Mouse (Mus musculus): ENCODE data around the gene Mapk1ip1l. TPM values are rescaled to one million over a fixed set of nuclear protein-coding genes. Genes with fewer than 3 reads are reported as not detected.

Gene Mapk1ip1l
- total and polyA plus RNA-seq, 3 experiments = 33.8 to 159 (median 59.5) TPM

DNA sequence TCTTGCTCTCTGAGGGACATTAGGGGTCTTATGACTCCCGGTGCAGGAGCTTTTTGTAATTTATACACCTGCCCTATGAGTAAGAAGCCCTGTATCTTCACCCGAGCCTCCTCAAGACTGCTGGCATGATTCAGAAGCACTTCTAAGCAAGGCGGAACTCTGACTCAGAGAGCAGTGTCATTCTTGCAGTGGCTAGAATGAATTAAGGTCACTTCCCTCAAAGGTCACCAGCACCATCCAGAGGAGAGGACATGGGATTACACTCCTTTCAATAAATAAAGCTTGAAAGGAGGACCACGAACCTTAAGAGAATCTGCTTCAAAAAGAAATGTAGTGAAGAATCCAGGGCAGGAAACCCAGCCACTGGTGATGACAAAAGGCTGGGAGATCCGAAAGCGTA, 48.2 kb upstream of the Mapk1ip1l start:
- Histone ChIP-seq H3K4me1 (ENCODE audit: control insufficient read depth in 1 of 2, insufficient read depth in 2 of 2, low read length in 2 of 2) (no peaks in the 10 kb centered on the region), H3K36me3 (ENCODE audit: control insufficient read depth in 1 of 2, insufficient read depth in 2 of 2, low read length in 2 of 2) (peaks cover 0 to 38% of the 10 kb centered on the region in 2 experiments; a peak in 2 of 4 replicates), H3K9me3 (replicated peaks; ENCODE audit: insufficient read depth, low read length) (no peaks in the 10 kb centered on the region), H3K9ac (ENCODE audit: control insufficient read depth, low read depth, low read length, poor library complexity, severe bottlenecking) (no peak overlapping the region), H3K27me3 (ENCODE audit: control insufficient read depth in 1 of 2, insufficient read depth in 2 of 2, low read length in 2 of 2) (no peaks in the 10 kb centered on the region), H3K27ac (ENCODE audit: control insufficient read depth, low read depth, low read length) (no peak overlapping the region), H3K4me3 (ENCODE audit: control insufficient read depth in 1 of 2, insufficient read depth in 1 of 2, low read depth in 2 of 2, low read length in 2 of 2) (no peak overlapping the region), H3K79me2 (ENCODE audit: control insufficient read depth, insufficient read depth, low read length, poor library complexity) (peaks cover 2% of the 10 kb centered on the region; the same call in 1 of the 2 replicates)
- no peak for DNase-seq (ENCODE audit: low read depth, low spot score)
- TF ChIP-seq ETS1 (IDR thresholded peaks at IDR 0.05; ENCODE audit: low read depth, low read length) (no peak), CTCF (IDR thresholded peaks at IDR 0.05 in 2 of 3, conservative IDR thresholded peaks at IDR 0.05 in 1 of 3; ENCODE audit: control insufficient read depth in 1 of 3, insufficient read depth in 1 of 3, low read depth in 2 of 3, low read length in 3 of 3, poor library complexity in 1 of 3, severe bottlenecking in 1 of 3) (peak in 1 of 3 experiments; percentile 4; a peak in 1 of 6 replicates), RAD21 (IDR thresholded peaks at IDR 0.05; ENCODE audit: low read depth, low read length) (peak; percentile 4; the same call in 1 of the 2 replicates)

DNA sequence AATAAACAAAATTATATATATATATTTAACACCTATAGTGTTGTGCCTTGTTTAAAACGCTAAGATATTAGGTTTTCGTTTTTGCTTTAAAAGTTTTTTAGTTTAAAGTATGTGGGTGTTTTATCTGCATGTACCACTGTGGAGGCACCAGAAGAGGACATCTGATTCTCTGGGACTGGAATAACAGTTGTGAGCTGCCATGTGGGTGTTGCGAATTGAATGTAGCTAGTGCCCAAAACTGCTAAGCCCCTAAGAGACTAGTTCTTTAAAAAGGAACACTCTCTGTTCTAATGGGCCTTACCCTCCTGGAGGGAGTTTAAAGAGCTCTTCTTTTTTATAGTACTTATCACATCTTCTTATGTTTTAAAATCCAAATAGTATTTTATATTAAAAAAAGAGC, 33.2 kb upstream of the Mapk1ip1l start:
- Histone ChIP-seq H3K36me3 (ENCODE audit: control insufficient read depth in 1 of 2, insufficient read depth in 2 of 2, low read length in 2 of 2) (peaks cover 2 to 52% of the 10 kb centered on the region in 2 experiments; a peak in 3 of 4 replicates), H3K27ac (ENCODE audit: control insufficient read depth, low read depth, low read length) (no peak overlapping the region)

DNA sequence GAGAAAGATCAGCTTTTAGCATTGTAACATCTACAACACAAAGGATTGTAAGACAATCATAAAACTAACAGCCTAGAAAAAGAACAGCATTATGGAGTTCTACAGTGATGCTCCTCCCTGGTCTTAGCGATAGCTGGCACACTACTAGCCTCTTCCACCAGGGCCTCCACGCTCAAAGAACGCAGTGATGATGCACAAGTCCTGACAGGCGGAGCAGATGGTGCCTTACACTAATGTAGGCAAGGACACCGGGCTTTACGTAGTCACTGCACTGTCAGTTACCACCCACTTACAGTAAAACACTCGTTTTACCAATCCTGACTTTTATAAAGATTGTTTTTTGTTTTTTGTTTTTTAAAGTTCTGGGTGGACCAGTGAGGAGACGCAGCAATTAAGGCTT, 32.2 kb upstream of the Mapk1ip1l start:
- H3K4me3 ChIP-seq (ENCODE audit: control insufficient read depth in 1 of 2, insufficient read depth in 1 of 2, low read depth in 2 of 2, low read length in 2 of 2) = no peak overlapping the region
- no peak overlapping the region for H3K27ac ChIP-seq (ENCODE audit: control insufficient read depth, low read depth, low read length)
- no peaks in the 10 kb centered on the region; the same call in 1 of the 2 replicates for H3K79me2 ChIP-seq (ENCODE audit: control insufficient read depth, insufficient read depth, low read length, poor library complexity)
- no peak for TF ChIP-seq CHD2 (IDR thresholded peaks at IDR 0.05; ENCODE audit: low read length)
- TF ChIP-seq TAL1 (IDR thresholded peaks at IDR 0.05; ENCODE audit: low read length) = no peak
- TF ChIP-seq POLR2A (IDR thresholded peaks at IDR 0.05; ENCODE audit: control insufficient read depth in 1 of 2, insufficient read depth in 1 of 2, low read depth in 1 of 2, low read length in 2 of 2, poor library complexity in 1 of 2) = no peak
- TF ChIP-seq MYC (IDR thresholded peaks at IDR 0.05; ENCODE audit: low read depth, low read length) = no peak
- no peak for TF ChIP-seq GATA1 (IDR thresholded peaks at IDR 0.05; ENCODE audit: low read depth, low read length)
- no peaks in the 10 kb centered on the region for H3K4me1 ChIP-seq (ENCODE audit: control insufficient read depth in 1 of 2, insufficient read depth in 2 of 2, low read length in 2 of 2)
- H3K27me3 ChIP-seq (ENCODE audit: control insufficient read depth in 1 of 2, insufficient read depth in 2 of 2, low read length in 2 of 2) = no peaks in the 10 kb centered on the region
- H3K9ac ChIP-seq (ENCODE audit: control insufficient read depth, low read depth, low read length, poor library complexity, severe bottlenecking) = no peak overlapping the region
- no peak for DNase-seq (ENCODE audit: low read depth, low spot score)
- peaks cover 2 to 52% of the 10 kb centered on the region in 2 experiments; a peak in 3 of 4 replicates for H3K36me3 ChIP-seq (ENCODE audit: control insufficient read depth in 1 of 2, insufficient read depth in 2 of 2, low read length in 2 of 2)
- no peaks in the 10 kb centered on the region for H3K9me3 ChIP-seq (replicated peaks; ENCODE audit: insufficient read depth, low read length)

More for the DNA sequence above, 33.2 kb upstream of the Mapk1ip1l start:
- Histone ChIP-seq H3K9me3 (replicated peaks; ENCODE audit: insufficient read depth, low read length) (no peaks in the 10 kb centered on the region), H3K79me2 (ENCODE audit: control insufficient read depth, insufficient read depth, low read length, poor library complexity) (no peaks in the 10 kb centered on the region; the same call in 1 of the 2 replicates), H3K27me3 (ENCODE audit: control insufficient read depth in 1 of 2, insufficient read depth in 2 of 2, low read length in 2 of 2) (no peaks in the 10 kb centered on the region), H3K4me3 (ENCODE audit: control insufficient read depth in 1 of 2, insufficient read depth in 1 of 2, low read depth in 2 of 2, low read length in 2 of 2) (no peak overlapping the region), H3K9ac (ENCODE audit: control insufficient read depth, low read depth, low read length, poor library complexity, severe bottlenecking) (no peak overlapping the region), H3K4me1 (ENCODE audit: control insufficient read depth in 1 of 2, insufficient read depth in 2 of 2, low read length in 2 of 2) (no peaks in the 10 kb centered on the region)
- TF ChIP-seq HCFC1 (IDR thresholded peaks at IDR 0.05; ENCODE audit: low read depth, low read length) = no peak
- no peak for TF ChIP-seq SIN3A (IDR thresholded peaks at IDR 0.05; ENCODE audit: low read length)
- no peak for TF ChIP-seq BHLHE40 (IDR thresholded peaks at IDR 0.05; ENCODE audit: borderline replicate concordance, low read depth, low read length)
- TF ChIP-seq ETS1 (IDR thresholded peaks at IDR 0.05; ENCODE audit: low read depth, low read length) = no peak
- no peak for TF ChIP-seq RAD21 (IDR thresholded peaks at IDR 0.05; ENCODE audit: low read depth, low read length)
- TF ChIP-seq POLR2AphosphoS2 (IDR thresholded peaks at IDR 0.05; ENCODE audit: low read length) = no peak
- TF ChIP-seq TCF12 (IDR thresholded peaks at IDR 0.05; ENCODE audit: low read depth, low read length) = no peak
- no peak for TF ChIP-seq GABPA (IDR thresholded peaks at IDR 0.05; ENCODE audit: low read depth, low read length)
- no peak for TF ChIP-seq ELF1 (IDR thresholded peaks at IDR 0.05; ENCODE audit: low read depth, low read length)
- no peak for DNase-seq (ENCODE audit: low read depth, low spot score)
